Mouse (Mus musculus) liver, embryonic 13.5 days (tissue): ENCODE results near the gene Slc25a13. TPM values are rescaled to one million over a fixed set of nuclear protein-coding genes. Genes with fewer than 3 reads are reported as not detected.

Source experiments
- ATAC-seq: fragments of 200-750 bp; cut with Nextera tagmentation; 2 replicates; pipeline ENCODE4 v1.8.0; 2017; ENCODE audit warnings: low read depth, mild to moderate bottlenecking, moderate number of reproducible peaks, moderate library complexity
- DNase-seq: peaks from one replicate; pipeline ENCODE4 v3.0.0; 2022
- H3K27ac ChIP-seq: fragments of 300-500 bp; sonication (generic); 2 replicates; pipeline ENCODE4 v1.5.1; 2015; ENCODE audit warnings: moderate library complexity, mild to moderate bottlenecking, inconsistent platforms
- H3K27me3 ChIP-seq: fragments of 300-500 bp; sonication (generic); 2 replicates; pipeline ENCODE4 v1.6.1; 2015; ENCODE audit warnings: mild to moderate bottlenecking, inconsistent platforms
- H3K36me3 ChIP-seq: fragments of 300-500 bp; sonication (generic); 2 replicates; pipeline ENCODE4 v1.6.1; 2015; ENCODE audit warnings: mild to moderate bottlenecking, inconsistent platforms
- H3K4me1 ChIP-seq: fragments of 300-500 bp; sonication (generic); replicated peaks from 2 replicates; pipeline ENCODE4 v1.6.1; 2015; ENCODE audit warnings: inconsistent platforms
- H3K4me2 ChIP-seq: fragments of 300-500 bp; sonication (generic); 2 replicates; pipeline ENCODE4 v1.6.1; 2015; ENCODE audit warnings: inconsistent platforms, mild to moderate bottlenecking, moderate library complexity
- H3K4me3 ChIP-seq: fragments of 300-500 bp; sonication (generic); replicated peaks from 2 replicates; pipeline ENCODE4 v1.5.1; 2015; ENCODE audit warnings: mild to moderate bottlenecking, inconsistent platforms
- H3K9ac ChIP-seq: fragments of 300-500 bp; sonication (generic); 2 replicates; pipeline ENCODE4 v1.6.1; 2015; ENCODE audit warnings: mild to moderate bottlenecking, inconsistent platforms
- H3K9me3 ChIP-seq: fragments of 300-500 bp; sonication (generic); replicated peaks from 2 replicates; pipeline ENCODE4 v1.6.1; 2016; ENCODE audit warnings: inconsistent platforms
- WGBS: fragments of 180-500 bp; shearing (Covaris S2); methylation state at CpG from one replicate; pipeline ENCODE4 v1.1.7; 2015; ENCODE audit not compliant: insufficient replicate concordance; 5-methylcytosine and 5-hydroxymethylcytosine counted together
- polyA plus RNA-seq: library from polyadenylated mRNA; unstranded; fragments of >200 nt; fragmentation: Nextera tagmentation; extraction: Ambion mirVana; gene quantifications from 2 replicates; pipeline ENCODE4 v1.2.1, GENCODE M21; 2015

The Slc25a13 gene
- polyA plus RNA-seq, 1 experiment from 2014 or later: 30.1 TPM

GRCm38 (mm10) chr6:6027664-6028063 is 189.3 kb downstream of the Slc25a13 start:
- no peak overlapping the region for H3K27ac ChIP-seq
- no peaks in the 10 kb centered on the region for H3K27me3 ChIP-seq
- DNase-seq (no peak), ATAC-seq (no peak)
- no peaks in the 10 kb centered on the region for H3K36me3 ChIP-seq
- no peaks in the 10 kb centered on the region for H3K4me1 ChIP-seq
- H3K4me2 ChIP-seq: no peak overlapping the region
- H3K4me3 ChIP-seq: no peak overlapping the region
- 73% methylated on average over 6 of the region's 6 CpGs for WGBS
- no peaks in the 10 kb centered on the region for H3K9me3 ChIP-seq
- no peak overlapping the region for H3K9ac ChIP-seq

- Histone ChIP-seq H3K4me1 (no peaks in the 10 kb centered on the region), H3K9ac (no peak overlapping the region)
- WGBS: 44% methylated on average over 6 of the region's 6 CpGs
Observed at GRCm38 (mm10) chr6:6023976-6024375, 193.0 kb downstream of the Slc25a13 start.

GRCm38 (mm10) chr6:6016931-6017330 is 200.0 kb downstream of the Slc25a13 start:
- Histone ChIP-seq H3K36me3 (no peaks in the 10 kb centered on the region), H3K27ac (no peak overlapping the region), H3K9me3 (no peaks in the 10 kb centered on the region), H3K4me1 (no peaks in the 10 kb centered on the region), H3K27me3 (no peaks in the 10 kb centered on the region), H3K4me3 (no peak overlapping the region), H3K4me2 (no peak overlapping the region), H3K9ac (no peak overlapping the region)
- 63% methylated on average over 9 of the region's 9 CpGs for WGBS
- ATAC-seq (no peak), DNase-seq (no peak)

More at GRCm38 (mm10) chr6:6023976-6024375, 193.0 kb downstream of the Slc25a13 start:
- ATAC-seq (no peak), DNase-seq (no peak)
- no peak overlapping the region for H3K4me2 ChIP-seq
- no peaks in the 10 kb centered on the region for H3K9me3 ChIP-seq
- no peak overlapping the region for H3K27ac ChIP-seq
- no peaks in the 10 kb centered on the region for H3K36me3 ChIP-seq
- H3K4me3 ChIP-seq: no peak overlapping the region
- no peaks in the 10 kb centered on the region for H3K27me3 ChIP-seq

GRCm38 (mm10) chr6:6015616-6016015 is 201.4 kb downstream of the Slc25a13 start:
- DNase-seq (no peak), ATAC-seq (no peak)
- Histone ChIP-seq H3K36me3 (no peaks in the 10 kb centered on the region), H3K4me3 (no peak overlapping the region), H3K27me3 (no peaks in the 10 kb centered on the region), H3K27ac (no peak overlapping the region), H3K9ac (no peak overlapping the region), H3K9me3 (no peaks in the 10 kb centered on the region), H3K4me2 (no peak overlapping the region), H3K4me1 (no peaks in the 10 kb centered on the region)
- WGBS: 36% methylated on average over 15 of the region's 15 CpGs

- 63% methylated on average over 2 of the region's 2 CpGs for WGBS
- H3K4me1 ChIP-seq: no peaks in the 10 kb centered on the region
- H3K4me2 ChIP-seq: no peak overlapping the region
Observed at GRCm38 (mm10) chr6:6011364-6011763, 205.6 kb downstream of the Slc25a13 start.

GRCm38 (mm10) chr6:6005762-6006431 is 211.1 kb downstream of the Slc25a13 start:
- H3K27me3 ChIP-seq: peaks cover 19% of the 10 kb centered on the region
- H3K27ac ChIP-seq: no peak overlapping the region
- peak overlapping the region; percentile 68 for H3K4me2 ChIP-seq
- no peaks in the 10 kb centered on the region for H3K4me1 ChIP-seq
- DNase-seq: no peak
- peak overlapping the region; percentile 43; the same call in 1 of the 2 replicates for H3K9ac ChIP-seq
- 5% methylated on average over 42 of the region's 42 CpGs for WGBS
- no peaks in the 10 kb centered on the region for H3K36me3 ChIP-seq
- peak overlapping the region; percentile 57 for H3K4me3 ChIP-seq
- no peaks in the 10 kb centered on the region for H3K9me3 ChIP-seq
- ATAC-seq: peak; percentile 51

More at GRCm38 (mm10) chr6:6011364-6011763, 205.6 kb downstream of the Slc25a13 start:
- no peak overlapping the region for H3K9ac ChIP-seq
- ATAC-seq (no peak), DNase-seq (no peak)
- no peaks in the 10 kb centered on the region for H3K9me3 ChIP-seq
- no peaks in the 10 kb centered on the region for H3K36me3 ChIP-seq
- peaks cover 8% of the 10 kb centered on the region for H3K27me3 ChIP-seq
- H3K27ac ChIP-seq: no peak overlapping the region
- no peak overlapping the region for H3K4me3 ChIP-seq

GRCm38 (mm10) chr6:6004756-6005485 is 212.1 kb downstream of the Slc25a13 start:
- no peaks in the 10 kb centered on the region for H3K36me3 ChIP-seq
- no peak overlapping the region for H3K9ac ChIP-seq
- H3K4me2 ChIP-seq: no peak overlapping the region
- no peak overlapping the region for H3K27ac ChIP-seq
- ATAC-seq (no peak), DNase-seq (no peak)
- H3K9me3 ChIP-seq: no peaks in the 10 kb centered on the region
- H3K4me3 ChIP-seq: no peak overlapping the region
- no peaks in the 10 kb centered on the region for H3K4me1 ChIP-seq
- peaks cover 19% of the 10 kb centered on the region for H3K27me3 ChIP-seq
- WGBS: 51% methylated on average over 12 of the region's 12 CpGs

- ATAC-seq (no peak), DNase-seq (no peak)
- Histone ChIP-seq H3K4me1 (no peaks in the 10 kb centered on the region), H3K9ac (no peak overlapping the region), H3K27me3 (peaks cover 16% of the 10 kb centered on the region), H3K4me2 (no peak overlapping the region), H3K36me3 (no peaks in the 10 kb centered on the region), H3K9me3 (no peaks in the 10 kb centered on the region), H3K4me3 (no peak overlapping the region), H3K27ac (no peak overlapping the region)
- WGBS: 61% methylated on average over 3 of the region's 3 CpGs
Observed at GRCm38 (mm10) chr6:6002061-6002460, 214.9 kb downstream of the Slc25a13 start.

GRCm38 (mm10) chr6:5997535-5997934 is 219.4 kb downstream of the Slc25a13 start:
- no peak for ATAC-seq
- no peaks in the 10 kb centered on the region for H3K9me3 ChIP-seq
- no peak for DNase-seq
- no peak overlapping the region for H3K4me3 ChIP-seq
- 47% methylated on average over 6 of the region's 6 CpGs for WGBS
- H3K4me1 ChIP-seq: no peaks in the 10 kb centered on the region
- H3K27ac ChIP-seq: no peak overlapping the region
- H3K27me3 ChIP-seq: no peaks in the 10 kb centered on the region
- H3K36me3 ChIP-seq: no peaks in the 10 kb centered on the region
- H3K4me2 ChIP-seq: no peak overlapping the region
- H3K9ac ChIP-seq: no peak overlapping the region

GRCm38 (mm10) chr6:5993056-5993455 is 223.9 kb downstream of the Slc25a13 start:
- H3K36me3 ChIP-seq: no peaks in the 10 kb centered on the region
- H3K27me3 ChIP-seq: no peaks in the 10 kb centered on the region
- WGBS: 52% methylated on average over 7 of the region's 7 CpGs
- no peak overlapping the region for H3K27ac ChIP-seq
- DNase-seq (no peak), ATAC-seq (no peak)
- no peaks in the 10 kb centered on the region for H3K4me1 ChIP-seq
- no peak overlapping the region for H3K9ac ChIP-seq
- no peak overlapping the region for H3K4me2 ChIP-seq
- H3K9me3 ChIP-seq: no peaks in the 10 kb centered on the region
- H3K4me3 ChIP-seq: no peak overlapping the region

GRCm38 (mm10) chr6:5991817-5992755 is 224.9 kb downstream of the Slc25a13 start:
- 62% methylated on average over 25 of the region's 25 CpGs for WGBS
- H3K4me1 ChIP-seq: no peaks in the 10 kb centered on the region
- no peak overlapping the region for H3K4me3 ChIP-seq
- H3K36me3 ChIP-seq: no peaks in the 10 kb centered on the region
- H3K27ac ChIP-seq: no peak overlapping the region
- ATAC-seq (no peak), DNase-seq (no peak)
- no peaks in the 10 kb centered on the region for H3K27me3 ChIP-seq
- no peak overlapping the region for H3K9ac ChIP-seq
- H3K4me2 ChIP-seq: no peak overlapping the region
- H3K9me3 ChIP-seq: no peaks in the 10 kb centered on the region
